Mouse (Mus musculus) lung, embryonic 14.5 days (tissue): ENCODE data around the gene Cdcp1. TPM values are rescaled to one million over a fixed set of nuclear protein-coding genes. Genes with fewer than 3 reads are reported as not detected.

Experiments
- ATAC-seq: fragments of 200-750 bp; cut with Nextera tagmentation; 2 replicates; pipeline ENCODE4 v1.8.0; 2017; ENCODE audit warnings: mild to moderate bottlenecking, moderate TSS enrichment, moderate library complexity; ENCODE audit not compliant: insufficient read depth
- DNase-seq: peaks from one replicate; pipeline ENCODE4 v3.0.0-alpha.2; 2015
- H3K27ac ChIP-seq: fragments of 300-500 bp; sonication (generic); 2 replicates; pipeline ENCODE4 v1.5.1; 2014; ENCODE audit warnings: low read depth, mild to moderate bottlenecking, moderate library complexity
- H3K27me3 ChIP-seq: fragments of 300-500 bp; sonication (generic); 2 replicates; pipeline ENCODE4 v1.6.1; 2014; ENCODE audit warnings: low read length, control low read depth; ENCODE audit not compliant: insufficient read depth
- H3K36me3 ChIP-seq: fragments of 300-500 bp; sonication (generic); 2 replicates; pipeline ENCODE4 v1.6.1; 2014; ENCODE audit warnings: control low read depth; ENCODE audit not compliant: insufficient read depth
- H3K4me1 ChIP-seq: fragments of 300-500 bp; sonication (generic); 2 replicates; pipeline ENCODE4 v1.6.1; 2014; ENCODE audit warnings: antibody characterized with exemption, control low read depth; ENCODE audit not compliant: insufficient read depth
- H3K4me2 ChIP-seq: fragments of 300-500 bp; sonication (generic); 2 replicates; pipeline ENCODE4 v1.6.1; 2014; ENCODE audit warnings: mild to moderate bottlenecking
- H3K4me3 ChIP-seq: fragments of 300-500 bp; sonication (generic); 2 replicates; pipeline ENCODE4 v1.5.1; 2014; ENCODE audit warnings: low read depth, low read length
- H3K9ac ChIP-seq: fragments of 300-500 bp; sonication (generic); 2 replicates; pipeline ENCODE4 v1.6.1; 2014
- H3K9me3 ChIP-seq: fragments of 300-500 bp; sonication (generic); 2 replicates; pipeline ENCODE4 v1.6.1; 2016; ENCODE audit warnings: low read depth, low read length, control low read depth
- CTCF ChIP-seq: IDR thresholded peaks from 2 replicates; pipeline ENCODE4 v1.5.1; 2016; ENCODE audit warnings: antibody characterized with exemption, low read depth
- WGBS: fragments of 180-500 bp; shearing (Covaris S2); extraction: QIAGEN DNeasy Blood & Tissue Kit; methylation state at CpG from one replicate; pipeline ENCODE4 v1.1.7; 2014; 5-methylcytosine and 5-hydroxymethylcytosine counted together
- polyA plus RNA-seq: library from polyadenylated mRNA; unstranded; fragments of >200 nt; fragmentation: Nextera tagmentation; extraction: Ambion mirVana; gene quantifications from 2 replicates; pipeline ENCODE4 v1.2.1, GENCODE M21; 2014

Gene Cdcp1
- polyA plus RNA-seq, 1 experiment from 2014 or later = 12.5 TPM

DNA sequence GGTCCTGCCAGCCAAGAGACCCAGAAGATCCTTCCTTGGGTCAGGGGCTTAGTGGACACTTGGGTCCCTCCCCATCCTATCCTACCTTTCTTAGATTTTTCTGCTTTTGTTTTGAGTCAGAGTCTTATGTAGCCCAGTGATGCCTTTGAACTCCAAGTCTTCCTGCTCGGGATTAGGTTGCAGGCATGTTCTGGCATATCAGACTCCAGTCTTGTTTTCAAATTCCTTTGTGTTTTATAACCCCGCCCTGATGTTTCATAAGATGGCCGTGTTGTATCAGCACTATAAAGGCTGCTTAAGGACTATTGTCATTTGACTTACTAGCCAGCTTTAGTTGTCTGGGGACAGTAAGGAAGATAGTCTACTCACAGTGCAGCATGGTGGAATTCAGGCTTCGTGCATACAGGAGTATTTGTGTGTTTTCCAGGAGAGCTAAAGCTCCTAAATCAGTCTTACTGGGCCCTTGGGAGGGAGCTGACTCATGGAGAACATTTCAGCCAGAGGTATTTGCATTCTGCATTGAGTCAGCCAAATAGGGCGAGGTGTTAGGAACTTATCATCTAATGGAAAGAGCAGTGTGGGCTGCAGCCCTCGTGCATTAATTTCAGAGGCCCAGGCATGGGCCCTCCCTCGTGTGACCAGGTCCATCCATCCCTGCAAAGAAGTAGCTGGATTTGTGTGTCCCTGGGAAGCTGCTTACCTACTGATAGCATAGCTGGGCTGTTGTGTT, 78.7 kb downstream of the Cdcp1 start:
- Histone ChIP-seq H3K4me3 (no peak overlapping the region), H3K4me1 (0 out of 2 replicates have a peak, but pooled peaks cover 3% of the 10 kb centered on the region), H3K9me3 (no peaks in the 10 kb centered on the region), H3K27me3 (no peaks in the 10 kb centered on the region), H3K9ac (no peak overlapping the region), H3K27ac (no peak overlapping the region), H3K4me2 (no peak overlapping the region), H3K36me3 (peaks cover 67% of the 10 kb centered on the region)
- no peak for ATAC-seq
- 82% methylated on average over 7 of the region's 7 CpGs for WGBS
- DNase-seq = no peak
- no peak for TF ChIP-seq CTCF

DNA sequence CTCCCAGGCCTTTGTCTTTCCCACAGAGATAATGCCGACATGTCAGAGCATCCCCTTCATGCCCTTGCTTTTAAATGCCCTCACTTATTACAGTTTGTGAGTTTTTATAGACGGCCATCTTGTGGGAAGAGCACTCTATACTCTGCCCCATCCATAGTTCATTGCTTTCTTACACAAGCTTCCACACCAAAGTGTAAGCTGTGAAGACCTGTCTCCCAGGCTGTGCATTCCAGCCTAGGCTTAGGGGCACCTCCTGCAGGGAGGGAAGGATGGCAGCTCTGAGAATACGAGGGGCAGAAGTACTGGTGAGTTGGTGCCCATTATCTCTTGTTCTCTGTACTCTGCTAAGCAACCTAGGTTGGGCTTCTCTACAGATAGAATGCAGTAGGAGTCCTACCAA, 82.8 kb downstream of the Cdcp1 start:
- 87% methylated on average over 3 of the region's 3 CpGs for whole genome bisulfite sequencing
- Histone ChIP-seq H3K4me3 (no peak overlapping the region), H3K4me2 (no peak overlapping the region), H3K9me3 (no peaks in the 10 kb centered on the region), H3K36me3 (peaks cover 94% of the 10 kb centered on the region), H3K27me3 (no peaks in the 10 kb centered on the region), H3K9ac (no peak overlapping the region), H3K27ac (no peak overlapping the region), H3K4me1 (no peaks in the 10 kb centered on the region)
- TF ChIP-seq CTCF = no peak
- ATAC-seq = no peak
- DNase-seq = no peak

DNA sequence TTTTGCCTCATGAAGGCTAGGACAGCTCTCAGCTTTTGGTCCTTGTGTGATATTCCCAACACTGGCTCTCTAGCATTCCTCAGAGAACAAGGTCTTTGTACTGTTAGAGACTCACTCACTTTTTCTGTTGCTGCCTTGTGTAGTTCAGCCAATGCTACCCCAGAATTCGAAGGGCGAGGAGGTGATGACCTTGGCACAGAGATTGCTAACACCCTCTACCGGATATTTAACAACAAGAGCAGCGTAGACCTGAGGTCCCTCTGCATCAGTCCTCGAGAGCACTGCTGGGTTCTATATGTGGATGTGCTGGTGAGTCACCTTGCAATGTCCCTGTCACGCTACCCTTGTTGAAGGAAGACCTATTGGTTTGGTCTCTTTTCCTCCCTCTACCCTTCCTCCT, 88.2 kb downstream of the Cdcp1 start:
- Histone ChIP-seq H3K27me3 (no peaks in the 10 kb centered on the region), H3K9me3 (no peaks in the 10 kb centered on the region), H3K36me3 (peaks cover 85% of the 10 kb centered on the region), H3K27ac (no peak overlapping the region), H3K9ac (no peak overlapping the region), H3K4me2 (no peak overlapping the region), H3K4me1 (no peaks in the 10 kb centered on the region), H3K4me3 (no peak overlapping the region)
- no peak for TF ChIP-seq CTCF
- ATAC-seq (no peak), DNase-seq (no peak)
- 95% methylated on average over 6 of the region's 6 CpGs for whole genome bisulfite sequencing

DNA sequence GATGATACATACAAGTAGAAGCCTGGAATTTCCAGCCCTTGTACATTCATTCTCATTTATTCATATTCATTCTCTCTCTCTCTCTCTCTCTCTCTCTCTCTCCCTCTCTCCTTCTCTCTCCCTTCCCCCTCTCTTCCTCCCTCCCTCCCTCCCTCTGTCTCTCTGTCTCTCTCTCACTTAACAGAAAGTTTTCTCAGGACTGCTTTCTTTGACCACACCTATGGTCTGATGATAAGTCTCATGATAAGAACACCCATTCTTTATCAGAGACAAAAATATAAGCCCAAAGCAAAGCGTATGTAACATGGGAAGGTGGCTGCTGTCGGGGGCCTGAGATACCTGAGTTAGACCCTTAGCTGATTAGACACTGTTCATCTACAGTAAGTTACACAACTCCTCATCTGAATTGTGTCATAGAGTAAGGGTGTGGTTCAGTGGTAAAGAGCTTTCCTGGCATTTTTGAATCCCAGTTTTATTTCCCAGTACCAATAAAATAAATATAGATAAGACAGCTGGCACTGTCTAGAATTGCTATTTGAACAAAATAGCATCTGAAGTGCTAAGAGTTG, 91.3 kb downstream of the Cdcp1 start:
- Histone ChIP-seq H3K4me2 (no peak overlapping the region), H3K9ac (no peak overlapping the region), H3K4me3 (no peak overlapping the region), H3K9me3 (no peaks in the 10 kb centered on the region), H3K4me1 (no peaks in the 10 kb centered on the region), H3K27ac (no peak overlapping the region), H3K36me3 (peaks cover 89% of the 10 kb centered on the region), H3K27me3 (no peaks in the 10 kb centered on the region)
- ATAC-seq (no peak), DNase-seq (no peak)
- TF ChIP-seq CTCF = no peak
- WGBS = 91% methylated on average over 2 of the region's 2 CpGs

DNA sequence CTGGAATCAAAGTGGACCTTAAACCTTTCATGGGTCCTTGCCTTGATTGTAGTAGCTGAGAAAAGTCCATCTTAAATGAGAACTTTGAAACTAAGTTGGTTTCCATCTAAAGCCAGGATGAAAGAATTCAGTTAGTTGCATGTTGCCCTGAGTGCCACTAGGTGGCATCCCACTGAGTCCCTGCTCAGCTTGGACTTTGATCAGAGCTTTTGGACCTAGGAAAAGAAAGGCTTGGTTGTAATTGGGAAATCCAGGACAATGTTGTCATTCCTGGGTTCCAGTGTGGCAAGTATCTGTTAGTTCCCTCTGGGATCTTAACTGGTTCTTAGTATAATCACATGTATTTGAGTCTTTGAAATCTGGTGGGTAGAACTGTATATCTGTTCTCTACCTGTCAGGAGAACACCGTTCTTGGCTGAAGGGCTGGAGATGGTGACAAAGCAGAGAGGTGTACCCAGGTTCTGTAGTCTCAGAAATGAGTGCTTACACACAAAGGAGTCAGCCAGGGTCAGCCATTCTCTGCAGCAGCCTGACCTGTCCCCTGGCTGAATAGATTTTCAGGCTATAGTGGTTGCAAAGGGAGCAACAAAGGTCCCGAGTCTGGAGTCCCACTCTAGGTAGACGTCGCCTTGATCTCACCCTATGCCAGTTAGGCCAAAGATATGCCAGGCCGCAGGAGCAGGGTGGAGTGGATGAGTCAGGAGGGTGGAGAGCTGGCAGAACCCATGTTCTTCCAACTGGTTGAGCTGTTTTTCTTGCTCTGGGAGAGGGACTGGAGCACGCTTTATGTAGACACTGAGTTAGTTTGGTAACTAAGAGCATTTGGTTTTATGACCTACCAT, 92.0 kb downstream of the Cdcp1 start:
- ATAC-seq = no peak
- no peak overlapping the region for H3K4me2 ChIP-seq
- H3K27me3 ChIP-seq = no peaks in the 10 kb centered on the region
- H3K4me3 ChIP-seq = no peak overlapping the region
- H3K27ac ChIP-seq = no peak overlapping the region
- H3K36me3 ChIP-seq = peaks cover 89% of the 10 kb centered on the region
- H3K9ac ChIP-seq = no peak overlapping the region
- 94% methylated on average over 6 of the region's 6 CpGs for WGBS
- peak; percentile 63 for DNase-seq
- TF ChIP-seq CTCF = peak; percentile 75
- no peaks in the 10 kb centered on the region for H3K9me3 ChIP-seq
- H3K4me1 ChIP-seq = no peaks in the 10 kb centered on the region

DNA sequence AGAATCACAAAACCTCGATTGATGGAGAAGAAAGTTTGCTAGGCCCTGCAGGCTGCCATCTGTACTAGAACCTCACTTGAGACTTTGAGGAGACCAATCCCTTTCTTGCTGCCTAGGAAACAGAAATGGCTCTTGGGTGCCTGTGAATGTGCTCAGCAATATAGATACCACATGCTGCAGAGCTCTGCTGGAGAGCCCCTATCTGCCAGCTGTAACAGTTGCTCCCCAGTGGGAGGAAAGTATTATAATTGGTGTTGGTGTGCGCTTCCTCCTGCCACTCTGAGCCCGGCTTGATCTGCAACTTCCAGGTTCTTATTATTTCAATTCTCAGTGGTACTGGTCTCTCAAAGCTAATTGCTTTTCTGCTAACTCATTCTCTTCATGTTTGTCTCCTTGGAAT, 92.8 kb downstream of the Cdcp1 start:
- Histone ChIP-seq H3K4me3 (no peak overlapping the region), H3K27ac (no peak overlapping the region), H3K27me3 (no peaks in the 10 kb centered on the region), H3K36me3 (peaks cover 82% of the 10 kb centered on the region), H3K9me3 (no peaks in the 10 kb centered on the region), H3K9ac (no peak overlapping the region), H3K4me1 (no peaks in the 10 kb centered on the region), H3K4me2 (no peak overlapping the region)
- ATAC-seq (no peak), DNase-seq (no peak)
- TF ChIP-seq CTCF = no peak
- 94% methylated on average over 3 of the region's 3 CpGs for WGBS

Other genes with a start within 250 kb of the Cdcp1 start
- gene Tmem42, start 194.7 kb downstream of the Cdcp1 start, polyA plus RNA-seq = 15.4 and 16.8 TPM in 2 replicates
- gene Tgm4, start 181.3 kb downstream of the Cdcp1 start, polyA plus RNA-seq = 0.20 and 0.34 TPM in 2 replicates
- gene Zdhhc3, start 102.8 kb downstream of the Cdcp1 start, polyA plus RNA-seq = 57.4 and 59.1 TPM in 2 replicates
- 123 and 132 TPM in 2 replicates for gene Exosc7, start 102.8 kb downstream of the Cdcp1 start, polyA plus RNA-seq
- not detected in 2 replicates for gene Clec3b, start 65.1 kb downstream of the Cdcp1 start, polyA plus RNA-seq
- gene Tmem158, start 44.7 kb upstream of the Cdcp1 start, polyA plus RNA-seq = 20.3 and 21.8 TPM in 2 replicates
- 1,263 and 1,357 TPM in 2 replicates for gene Lars2, start 150.9 kb upstream of the Cdcp1 start, polyA plus RNA-seq